Mouse (Mus musculus) forebrain, embryonic 11.5 days (tissue): Measurements from ENCODE around the gene Ryr1. TPM values are rescaled to one million over a fixed set of nuclear protein-coding genes. Genes with fewer than 3 reads are reported as not detected.

Experiments used
- ATAC-seq: fragments of 200-750 bp; cut with Nextera tagmentation; replicated peaks from 2 replicates; pipeline ENCODE4 v1.8.0; 2017; ENCODE audit warnings: moderate TSS enrichment; ENCODE audit not compliant: low FRiP score
- DNase-seq: peaks from one replicate; pipeline ENCODE4 v3.0.0-alpha.2; 2017; ENCODE audit warnings: low spot score
- H3K27ac ChIP-seq: fragments of 300-500 bp; sonication (generic); 2 replicates; pipeline ENCODE4 v1.5.1; 2014; ENCODE audit warnings: low read depth, low read length
- H3K27me3 ChIP-seq: fragments of 300-500 bp; sonication (generic); 2 replicates; pipeline ENCODE4 v1.6.1; 2014; ENCODE audit warnings: mild to moderate bottlenecking, low read length, mixed read lengths; ENCODE audit not compliant: control insufficient read depth, insufficient read depth
- H3K36me3 ChIP-seq: fragments of 300-500 bp; sonication (generic); 2 replicates; pipeline ENCODE4 v1.6.1; 2014; ENCODE audit warnings: mild to moderate bottlenecking, low read length, moderate library complexity, mixed read lengths; ENCODE audit not compliant: control insufficient read depth, insufficient read depth
- H3K4me1 ChIP-seq: fragments of 300-500 bp; sonication (generic); replicated peaks from 2 replicates; pipeline ENCODE4 v1.6.1; 2014; ENCODE audit warnings: low read length, mixed read lengths; ENCODE audit not compliant: control insufficient read depth, insufficient read depth
- H3K4me2 ChIP-seq: fragments of 300-500 bp; sonication (generic); 2 replicates; pipeline ENCODE4 v1.6.1; 2014; ENCODE audit warnings: low read depth, mild to moderate bottlenecking, low read length, moderate library complexity, mixed read lengths; ENCODE audit not compliant: severe bottlenecking
- H3K4me3 ChIP-seq: fragments of 300-500 bp; sonication (generic); 2 replicates; pipeline ENCODE4 v1.5.1; 2014; ENCODE audit warnings: low read depth, low read length
- H3K9ac ChIP-seq: fragments of 300-500 bp; sonication (generic); 2 replicates; pipeline ENCODE4 v1.6.1; 2014; ENCODE audit warnings: low read length
- H3K9me3 ChIP-seq: fragments of 300-500 bp; sonication (generic); 2 replicates; pipeline ENCODE4 v1.6.1; 2016; ENCODE audit warnings: low read length, mixed read lengths; ENCODE audit not compliant: control insufficient read depth
- WGBS: fragments of 180-500 bp; shearing (Covaris S2); extraction: QIAGEN DNeasy Blood & Tissue Kit; methylation state at CpG from one replicate; pipeline ENCODE4 v1.1.7; 2014; 5-methylcytosine and 5-hydroxymethylcytosine counted together
- polyA plus RNA-seq: library from polyadenylated mRNA; unstranded; fragments of >200 nt; fragmentation: Nextera tagmentation; extraction: Ambion mirVana; gene quantifications from 2 replicates; pipeline ENCODE4 v1.2.1, GENCODE M21; 2014

The Ryr1 gene
- polyA plus RNA-seq, 1 experiment from 2014 or later, result 1.2 TPM

GRCm38 (mm10) chr7:29134693-29135386, 9.9 kb upstream of the Ryr1 start, which contains the start of gene Rasgrp4:
Gene Rasgrp4, plus strand, starts transcription at chr7:29134851.
- no peak within 1 kb of the TSS for H3K27ac ChIP-seq
- ATAC-seq, result peak; percentile 46; the same call in 1 of the 2 replicates
- peak within 1 kb of the TSS; percentile 20 for H3K4me3 ChIP-seq
- peaks cover 2% of the 10 kb centered on the region for H3K27me3 ChIP-seq
- no peaks in the 10 kb centered on the region for H3K36me3 ChIP-seq
- H3K9me3 ChIP-seq, result no peaks in the 10 kb centered on the region
- WGBS, result under 1% methylated on average over 16 of the region's 20 CpGs
- H3K9ac ChIP-seq, result peak within 1 kb of the TSS; percentile 5; the same call in 1 of the 2 replicates
- DNase-seq, result peak; percentile 69
- peak within 1 kb of the TSS; percentile 55 for H3K4me2 ChIP-seq
- H3K4me1 ChIP-seq, result no peaks in the 10 kb centered on the region

GRCm38 (mm10) chr7:29134230-29134629, 9.3 kb upstream of the Ryr1 start:
- no peak for ATAC-seq
- no peak for DNase-seq
- Histone ChIP-seq H3K27me3 (peaks cover 2% of the 10 kb centered on the region), H3K4me3 (peak overlapping the region; percentile 20; the same call in 1 of the 2 replicates), H3K27ac (no peak overlapping the region), H3K9me3 (no peaks in the 10 kb centered on the region), H3K9ac (no peak overlapping the region; the same call in 1 of the 2 replicates), H3K4me2 (peak overlapping the region; percentile 55), H3K36me3 (no peaks in the 10 kb centered on the region), H3K4me1 (no peaks in the 10 kb centered on the region)
- WGBS, result 6% methylated on average over 4 of the region's 4 CpGs

GRCm38 (mm10) chr7:29128725-29129124, 3.7 kb upstream of the Ryr1 start:
- Histone ChIP-seq H3K4me3 (no peak overlapping the region), H3K4me1 (peaks cover 6% of the 10 kb centered on the region; the same call in 1 of the 2 replicates), H3K9ac (no peak overlapping the region), H3K27ac (no peak overlapping the region), H3K4me2 (no peak overlapping the region), H3K9me3 (no peaks in the 10 kb centered on the region), H3K27me3 (no peaks in the 10 kb centered on the region), H3K36me3 (no peaks in the 10 kb centered on the region)
- ATAC-seq, result no peak
- 58% methylated on average over 2 of the region's 2 CpGs for WGBS
- no peak for DNase-seq

GRCm38 (mm10) chr7:29126173-29126915, 1.4 kb upstream of the Ryr1 start:
- DNase-seq, result peak; percentile 78
- peaks cover 6% of the 10 kb centered on the region; the same call in 1 of the 2 replicates for H3K4me1 ChIP-seq
- H3K27me3 ChIP-seq, result no peaks in the 10 kb centered on the region
- no peaks in the 10 kb centered on the region for H3K9me3 ChIP-seq
- no peak overlapping the region for H3K9ac ChIP-seq
- no peak for ATAC-seq
- H3K36me3 ChIP-seq, result no peaks in the 10 kb centered on the region
- no peak overlapping the region for H3K4me2 ChIP-seq
- WGBS, result 31% methylated on average over 7 of the region's 7 CpGs
- no peak overlapping the region for H3K27ac ChIP-seq
- H3K4me3 ChIP-seq, result no peak overlapping the region

- DNase-seq (no peak), ATAC-seq (no peak)
- H3K27me3 ChIP-seq, result no peaks in the 10 kb centered on the region; the same call in 1 of the 2 replicates
- H3K4me2 ChIP-seq, result no peak overlapping the region
- H3K4me3 ChIP-seq, result no peak overlapping the region
- H3K9me3 ChIP-seq, result no peaks in the 10 kb centered on the region
- H3K27ac ChIP-seq, result no peak overlapping the region
- peaks cover 6% of the 10 kb centered on the region; the same call in 1 of the 2 replicates for H3K4me1 ChIP-seq
- WGBS, result 56% methylated on average over 5 of the region's 5 CpGs
- no peaks in the 10 kb centered on the region for H3K36me3 ChIP-seq
- H3K9ac ChIP-seq, result no peak overlapping the region
These were observed 1.2 kb downstream of the Ryr1 start for GRCm38 (mm10) chr7:29123531-29124358.

- H3K4me2 ChIP-seq, result no peak overlapping the region
- no peak overlapping the region for H3K4me3 ChIP-seq
- H3K27me3 ChIP-seq, result no peaks in the 10 kb centered on the region; the same call in 1 of the 2 replicates
- no peak for ATAC-seq
- no peak overlapping the region for H3K9ac ChIP-seq
- no peaks in the 10 kb centered on the region for H3K9me3 ChIP-seq
- no peak for DNase-seq
- peaks cover 7% of the 10 kb centered on the region; the same call in 1 of the 2 replicates for H3K4me1 ChIP-seq
- no peaks in the 10 kb centered on the region for H3K36me3 ChIP-seq
- 90% methylated on average over 9 of the region's 9 CpGs for WGBS
- no peak overlapping the region for H3K27ac ChIP-seq
These were observed 2.2 kb downstream of the Ryr1 start for GRCm38 (mm10) chr7:29122821-29123220.

- Histone ChIP-seq H3K36me3 (no peaks in the 10 kb centered on the region), H3K4me2 (no peak overlapping the region), H3K4me1 (peaks cover 4% of the 10 kb centered on the region; the same call in 1 of the 2 replicates), H3K9ac (no peak overlapping the region), H3K4me3 (no peak overlapping the region), H3K27me3 (no peaks in the 10 kb centered on the region; the same call in 1 of the 2 replicates), H3K9me3 (no peaks in the 10 kb centered on the region), H3K27ac (no peak overlapping the region)
- no peak for ATAC-seq
- DNase-seq, result no peak
- 65% methylated on average over 1 of the region's 1 CpGs for WGBS
These were observed 5.5 kb downstream of the Ryr1 start for GRCm38 (mm10) chr7:29119526-29119925.
